In the genomic region with DNA sequence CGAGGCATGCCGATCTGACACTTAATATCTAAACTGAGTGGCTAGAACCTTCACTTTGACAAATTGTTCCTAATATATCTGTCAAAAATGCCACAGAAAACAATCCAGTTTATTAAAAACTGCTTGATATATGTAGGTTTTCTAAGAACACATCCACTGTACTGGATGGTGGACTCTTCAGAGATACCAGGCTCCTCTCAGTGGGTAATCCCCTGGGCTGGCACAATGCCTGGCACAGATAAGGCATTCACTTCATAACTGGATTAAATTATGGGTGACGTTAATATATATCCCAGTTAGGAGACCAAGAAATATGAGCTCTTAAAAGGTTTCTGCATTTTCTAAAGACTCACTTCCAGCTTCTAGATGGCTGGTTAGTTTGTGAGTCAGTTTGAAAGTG, we compare ENCODE assay signal across 17 mouse cellular contexts.
"Had no signal": no experiment of that assay in that cellular context is flagged by ENCODE, and none has a peak within 500 bp of the region (broad histone marks: within the 10 kb centered on the region; RNA-seq: fewer than 3 reads in every experiment).

No protein-coding gene starts in this region.

- ATAC-seq: intestine, postnatal 0 days; liver, postnatal 0 days; midbrain, embryonic 16.5 days had no signal

- DNase-seq: kidney, adult 8-10 months; kidney, postnatal 36 days; layer of hippocampus, adult 9-11 months; layer of hippocampus, postnatal 36 days; liver; liver, embryonic 13.5 days; liver, postnatal 0 days; lung, postnatal 14 days; thymus, postnatal 14 days had no signal

- H3K4me2 ChIP-seq: liver, embryonic 13.5 days; lung, embryonic 15.5 days; midbrain, embryonic 12.5 days had no signal

- H3K4me3 ChIP-seq: liver, embryonic 13.5 days; lung, embryonic 15.5 days; megakaryocyte, embryonic 14.5 days; midbrain, embryonic 12.5 days had no signal

- H3K9ac ChIP-seq: liver, embryonic 13.5 days; liver, postnatal 0 days; lung, embryonic 15.5 days; midbrain, embryonic 12.5 days had no signal

- H3K36me3 ChIP-seq: liver, embryonic 13.5 days; lung, embryonic 15.5 days; midbrain, embryonic 12.5 days had no signal

- H3K27me3 ChIP-seq: liver, embryonic 13.5 days; lung, embryonic 15.5 days; megakaryocyte, embryonic 14.5 days; midbrain, embryonic 12.5 days had no signal

- H3K9me3 ChIP-seq: liver, embryonic 13.5 days; lung, embryonic 15.5 days; megakaryocyte, embryonic 14.5 days; midbrain, embryonic 12.5 days had no signal

- H3K4me1 ChIP-seq: liver, embryonic 13.5 days; lung, embryonic 15.5 days; megakaryocyte, embryonic 14.5 days; midbrain, embryonic 12.5 days had no signal

- H3K27ac ChIP-seq: kidney, postnatal 0 days; liver, embryonic 13.5 days; lung, embryonic 15.5 days; macrophage; midbrain, embryonic 12.5 days; stomach, postnatal 0 days had no signal
